Mouse (Mus musculus): ENCODE data around the gene 1700018B08Rik. TPM values are rescaled to one million over a fixed set of nuclear protein-coding genes. Genes with fewer than 3 reads are reported as not detected.

The 1700018B08Rik gene
- polyA plus RNA-seq (2016; fragmentation: Nextera tagmentation; extraction: Ambion mirVana): not detected in 2 replicates

GRCm38 (mm10) chr8:121544276-121544785, at the start of gene 1700018B08Rik:
TSS of gene 1700018B08Rik (minus strand) at chr8:121544320.
- 84% methylated on average over 12 of the region's 12 CpGs for WGBS
- Histone ChIP-seq H3K27me3 (peaks cover 26% of the 10 kb centered on the region), H3K4me1 (replicated peaks) (no peaks in the 10 kb centered on the region), H3K27ac (no peak within 1 kb of the TSS), H3K4me2 (no peak within 1 kb of the TSS), H3K36me3 (peaks cover under 1% of the 10 kb centered on the region), H3K9me3 (no peaks in the 10 kb centered on the region), H3K9ac (replicated peaks) (peak within 1 kb of the TSS; percentile 40; the same call in 1 of the 2 replicates), H3K4me3 (replicated peaks) (no peak within 1 kb of the TSS)
- ATAC-seq (ENCODE audit: insufficient number of reproducible peaks, insufficient read depth, low FRiP score, low TSS enrichment, low read depth): no peak

GRCm38 (mm10) chr8:121593293-121593692, 49.2 kb upstream of the 1700018B08Rik start:
- H3K9me3 ChIP-seq: no peaks in the 10 kb centered on the region
- no peak overlapping the region for H3K27ac ChIP-seq
- H3K4me1 ChIP-seq (replicated peaks): peaks cover 21% of the 10 kb centered on the region
- H3K9ac ChIP-seq (replicated peaks): no peak overlapping the region
- no peak overlapping the region for H3K4me2 ChIP-seq
- H3K27me3 ChIP-seq: no peaks in the 10 kb centered on the region
- 92% methylated on average over 5 of the region's 5 CpGs for WGBS
- peaks cover 57% of the 10 kb centered on the region for H3K36me3 ChIP-seq
- no peak overlapping the region for H3K4me3 ChIP-seq (replicated peaks)
- ATAC-seq (ENCODE audit: insufficient number of reproducible peaks, insufficient read depth, low FRiP score, low TSS enrichment, low read depth): no peak

GRCm38 (mm10) chr8:121591178-121592066, 47.3 kb upstream of the 1700018B08Rik start:
- 13% methylated on average over 20 of the region's 20 CpGs for WGBS
- ATAC-seq (ENCODE audit: insufficient number of reproducible peaks, insufficient read depth, low FRiP score, low TSS enrichment, low read depth): 0 out of 2 replicates have a peak, but pooled peaks have one; percentile 11
- H3K36me3 ChIP-seq: peaks cover 41% of the 10 kb centered on the region
- H3K4me2 ChIP-seq: peak overlapping the region; percentile 90
- peak overlapping the region; percentile 69; the same call in 1 of the 2 replicates for H3K27ac ChIP-seq
- no peaks in the 10 kb centered on the region for H3K9me3 ChIP-seq
- H3K9ac ChIP-seq (replicated peaks): peak overlapping the region; percentile 85
- H3K27me3 ChIP-seq: no peaks in the 10 kb centered on the region
- peak overlapping the region; percentile 98 for H3K4me3 ChIP-seq (replicated peaks)
- peaks cover 21% of the 10 kb centered on the region for H3K4me1 ChIP-seq (replicated peaks)

GRCm38 (mm10) chr8:121590203-121591177, 46.4 kb upstream of the 1700018B08Rik start, which contains the start of gene Map1lc3b:
TSS of gene Map1lc3b (plus strand) at chr8:121590361.
- H3K4me1 ChIP-seq (replicated peaks): peaks cover 25% of the 10 kb centered on the region
- peak within 1 kb of the TSS; percentile 85 for H3K9ac ChIP-seq (replicated peaks)
- peak within 1 kb of the TSS; percentile 98 for H3K4me3 ChIP-seq (replicated peaks)
- peaks cover 32% of the 10 kb centered on the region for H3K36me3 ChIP-seq
- H3K9me3 ChIP-seq: no peaks in the 10 kb centered on the region
- no peaks in the 10 kb centered on the region for H3K27me3 ChIP-seq
- H3K27ac ChIP-seq: peak within 1 kb of the TSS; percentile 69
- WGBS: under 1% methylated on average over 94 of the region's 94 CpGs
- ATAC-seq (ENCODE audit: insufficient number of reproducible peaks, insufficient read depth, low FRiP score, low TSS enrichment, low read depth): peak; percentile 81
- peak within 1 kb of the TSS; percentile 90 for H3K4me2 ChIP-seq

- WGBS: 54% methylated on average over 2 of the region's 2 CpGs
- peak overlapping the region; percentile 90 for H3K4me2 ChIP-seq
- H3K36me3 ChIP-seq: peaks cover 19% of the 10 kb centered on the region
- H3K4me1 ChIP-seq (replicated peaks): peaks cover 25% of the 10 kb centered on the region
- H3K27ac ChIP-seq: peak overlapping the region; percentile 69
- H3K4me3 ChIP-seq (replicated peaks): no peak overlapping the region
- no peak overlapping the region for H3K9ac ChIP-seq (replicated peaks)
- no peaks in the 10 kb centered on the region for H3K9me3 ChIP-seq
- no peak for ATAC-seq (ENCODE audit: insufficient number of reproducible peaks, insufficient read depth, low FRiP score, low TSS enrichment, low read depth)
- H3K27me3 ChIP-seq: no peaks in the 10 kb centered on the region
These were observed 45.1 kb upstream of the 1700018B08Rik start for GRCm38 (mm10) chr8:121589205-121589726.

GRCm38 (mm10) chr8:121588750-121589149, 44.6 kb upstream of the 1700018B08Rik start:
- no peak overlapping the region for H3K27ac ChIP-seq
- no peak overlapping the region for H3K4me2 ChIP-seq
- H3K36me3 ChIP-seq: peaks cover 14% of the 10 kb centered on the region
- WGBS: 83% methylated on average over 4 of the region's 4 CpGs
- no peaks in the 10 kb centered on the region for H3K9me3 ChIP-seq
- H3K27me3 ChIP-seq: no peaks in the 10 kb centered on the region
- peaks cover 25% of the 10 kb centered on the region for H3K4me1 ChIP-seq (replicated peaks)
- ATAC-seq (ENCODE audit: insufficient number of reproducible peaks, insufficient read depth, low FRiP score, low TSS enrichment, low read depth): no peak
- H3K4me3 ChIP-seq (replicated peaks): no peak overlapping the region
- H3K9ac ChIP-seq (replicated peaks): no peak overlapping the region

GRCm38 (mm10) chr8:121585159-121585825, 41.2 kb upstream of the 1700018B08Rik start:
- Histone ChIP-seq H3K4me2 (peak overlapping the region; percentile 66), H3K9me3 (no peaks in the 10 kb centered on the region), H3K36me3 (no peaks in the 10 kb centered on the region), H3K4me3 (replicated peaks) (peak overlapping the region; percentile 64), H3K4me1 (replicated peaks) (peaks cover 8% of the 10 kb centered on the region; the same call in 1 of the 2 replicates), H3K9ac (replicated peaks) (peak overlapping the region; percentile 59), H3K27me3 (no peaks in the 10 kb centered on the region), H3K27ac (no peak overlapping the region)
- 1% methylated on average over 47 of the region's 47 CpGs for WGBS
- peak; percentile 92 for ATAC-seq (ENCODE audit: insufficient number of reproducible peaks, insufficient read depth, low FRiP score, low TSS enrichment, low read depth)

GRCm38 (mm10) chr8:121584730-121585129, 40.6 kb upstream of the 1700018B08Rik start:
- Histone ChIP-seq H3K4me2 (peak overlapping the region; percentile 66), H3K27me3 (no peaks in the 10 kb centered on the region), H3K9me3 (no peaks in the 10 kb centered on the region), H3K4me1 (replicated peaks) (peaks cover 10% of the 10 kb centered on the region; the same call in 1 of the 2 replicates), H3K4me3 (replicated peaks) (peak overlapping the region; percentile 64), H3K27ac (no peak overlapping the region), H3K9ac (replicated peaks) (peak overlapping the region; percentile 59; the same call in 1 of the 2 replicates), H3K36me3 (no peaks in the 10 kb centered on the region)
- WGBS: 51% methylated on average over 13 of the region's 13 CpGs
- ATAC-seq (ENCODE audit: insufficient number of reproducible peaks, insufficient read depth, low FRiP score, low TSS enrichment, low read depth): no peak

GRCm38 (mm10) chr8:121583653-121584052, 39.5 kb upstream of the 1700018B08Rik start:
- no peak overlapping the region for H3K4me3 ChIP-seq (replicated peaks)
- H3K9me3 ChIP-seq: no peaks in the 10 kb centered on the region
- H3K36me3 ChIP-seq: no peaks in the 10 kb centered on the region
- 56% methylated on average over 8 of the region's 8 CpGs for WGBS
- no peaks in the 10 kb centered on the region for H3K27me3 ChIP-seq
- no peak overlapping the region for H3K4me2 ChIP-seq
- no peak overlapping the region for H3K9ac ChIP-seq (replicated peaks)
- 0 out of 2 replicates have a peak, but pooled peaks cover 14% of the 10 kb centered on the region for H3K4me1 ChIP-seq (replicated peaks)
- ATAC-seq (ENCODE audit: insufficient number of reproducible peaks, insufficient read depth, low FRiP score, low TSS enrichment, low read depth): no peak
- H3K27ac ChIP-seq: no peak overlapping the region

- no peak for ATAC-seq (ENCODE audit: insufficient number of reproducible peaks, insufficient read depth, low FRiP score, low TSS enrichment, low read depth)
- Histone ChIP-seq H3K4me3 (replicated peaks) (no peak overlapping the region), H3K4me2 (no peak overlapping the region), H3K36me3 (no peaks in the 10 kb centered on the region), H3K9me3 (no peaks in the 10 kb centered on the region), H3K4me1 (replicated peaks) (peaks cover 32% of the 10 kb centered on the region), H3K27me3 (no peaks in the 10 kb centered on the region), H3K27ac (no peak overlapping the region), H3K9ac (replicated peaks) (no peak overlapping the region)
- WGBS: 16% methylated on average over 9 of the region's 9 CpGs
These were observed 36.3 kb upstream of the 1700018B08Rik start for GRCm38 (mm10) chr8:121580465-121580864.
